Mouse (Mus musculus): ENCODE measurements at regions not wholly inside any gene's neighbourhood (a gene's known extent, or its start where the extent isn't known, plus 50 kb on each side); places are given as distances from the start of the nearest gene placed in this dataset.

- no peak overlapping the region for H3K4me2 ChIP-seq (ENCODE audit: insufficient read depth, low read depth, poor library complexity, severe bottlenecking)
- H3K36me3 ChIP-seq (replicated peaks in 1 of 2; ENCODE audit: control insufficient read depth in 1 of 2, insufficient read depth in 1 of 2, low read length in 1 of 2): no peaks in the 10 kb centered on the region
- H3K27me3 ChIP-seq (replicated peaks): no peaks in the 10 kb centered on the region
- H3K9me3 ChIP-seq (replicated peaks; ENCODE audit: low read length): no peaks in the 10 kb centered on the region
- DNase-seq (ENCODE audit: extremely low read depth): no peak
- in situ Hi-C loops (cut with MboI; ENCODE audit: low pct_ligation_motif_present, low pct_unique_long_range_greater_than_20kb, low sequenced_read_pairs): no loop called here
- H3K4me3 ChIP-seq (replicated peaks in 1 of 3; ENCODE audit: low read depth in 2 of 3, low read length in 2 of 3, poor library complexity in 1 of 3): no peak overlapping the region
- H3K27ac ChIP-seq (ENCODE audit: insufficient read depth, low read depth): no peak overlapping the region
- dilution Hi-C loops (cut with MboI; ENCODE audit: extremely low pct_ligation_motif_present, extremely low pct_unique_long_range_greater_than_20kb, low sequenced_read_pairs): no loop called here
- H3K9ac ChIP-seq (ENCODE audit: insufficient read depth, low read depth): no peak overlapping the region
- TF ChIP-seq ELF1 (IDR thresholded peaks at IDR 0.05; ENCODE audit: low read depth, low read length) (no peak), SMC3 (IDR thresholded peaks at IDR 0.05; ENCODE audit: low read depth, low read length) (no peak)
- peaks cover 0 to 4% of the 10 kb centered on the region in 2 experiments; a peak in 1 of 4 replicates for H3K4me1 ChIP-seq (ENCODE audit: control insufficient read depth in 1 of 2, insufficient read depth in 2 of 2)
- no peaks in the 10 kb centered on the region for H3K79me2 ChIP-seq (replicated peaks; ENCODE audit: control insufficient read depth, extremely low read depth, insufficient read depth, poor library complexity, severe bottlenecking)
These were observed 316.3 kb downstream of the Tbc1d1 start for GRCm38 (mm10) chr5:64472415-64472814.

GRCm38 (mm10) chr5:64474868-64475267, 318.8 kb downstream of the Tbc1d1 start:
- Histone ChIP-seq H3K4me3 (replicated peaks in 1 of 3; ENCODE audit: low read depth in 2 of 3, low read length in 2 of 3, poor library complexity in 1 of 3) (no peak overlapping the region), H3K27ac (ENCODE audit: insufficient read depth, low read depth) (no peak overlapping the region), H3K4me1 (ENCODE audit: control insufficient read depth in 1 of 2, insufficient read depth in 2 of 2) (no peaks in the 10 kb centered on the region; a peak in 1 of 4 replicates), H3K9ac (ENCODE audit: insufficient read depth, low read depth) (no peak overlapping the region), H3K9me3 (replicated peaks; ENCODE audit: low read length) (no peaks in the 10 kb centered on the region), H3K36me3 (replicated peaks in 1 of 2; ENCODE audit: control insufficient read depth in 1 of 2, insufficient read depth in 1 of 2, low read length in 1 of 2) (no peaks in the 10 kb centered on the region), H3K27me3 (replicated peaks) (no peaks in the 10 kb centered on the region), H3K4me2 (ENCODE audit: insufficient read depth, low read depth, poor library complexity, severe bottlenecking) (no peak overlapping the region), H3K79me2 (replicated peaks; ENCODE audit: control insufficient read depth, extremely low read depth, insufficient read depth, poor library complexity, severe bottlenecking) (no peaks in the 10 kb centered on the region)
- in situ Hi-C loops (cut with MboI; ENCODE audit: low pct_ligation_motif_present, low pct_unique_long_range_greater_than_20kb, low sequenced_read_pairs): no loop called here
- dilution Hi-C loops (cut with MboI; ENCODE audit: extremely low pct_ligation_motif_present, extremely low pct_unique_long_range_greater_than_20kb, low sequenced_read_pairs): no loop called here
- TF ChIP-seq ZNF384 (IDR thresholded peaks at IDR 0.05; ENCODE audit: low read depth, low read length) (no peak), RAD21 (IDR thresholded peaks at IDR 0.05; ENCODE audit: low read depth, low read length) (no peak), KAT2A (IDR thresholded peaks at IDR 0.05; ENCODE audit: insufficient replicate concordance, low read length) (no peak), UBTF (IDR thresholded peaks at IDR 0.05; ENCODE audit: low read depth, low read length) (no peak), MAFK (IDR thresholded peaks at IDR 0.05; ENCODE audit: insufficient replicate concordance, low read length) (no peak), NRF1 (IDR thresholded peaks at IDR 0.05; ENCODE audit: low read depth, low read length) (no peak), CTCF (conservative IDR thresholded peaks at IDR 0.05 in 1 of 2, IDR thresholded peaks at IDR 0.05 in 1 of 2; ENCODE audit: low read depth in 2 of 2, low read length in 2 of 2) (no peak), USF1 (IDR thresholded peaks at IDR 0.05; ENCODE audit: low read depth, low read length) (no peak), CHD2 (IDR thresholded peaks at IDR 0.05; ENCODE audit: low read length) (no peak), NELFE (IDR thresholded peaks at IDR 0.05; ENCODE audit: low read depth, low read length) (no peak), HCFC1 (IDR thresholded peaks at IDR 0.05; ENCODE audit: low read depth, low read length) (no peak), TCF12 (IDR thresholded peaks at IDR 0.05; ENCODE audit: low read depth, low read length) (no peak), GABPA (IDR thresholded peaks at IDR 0.05; ENCODE audit: insufficient replicate concordance, low read depth, low read length) (no peak), JUN (IDR thresholded peaks at IDR 0.05; ENCODE audit: insufficient read depth, low read depth, low read length) (no peak), MXI1 (IDR thresholded peaks at IDR 0.05; ENCODE audit: low read depth, low read length) (no peak), SMC3 (IDR thresholded peaks at IDR 0.05; ENCODE audit: low read depth, low read length) (no peak)
- DNase-seq (ENCODE audit: extremely low read depth): no peak

Measured in CH12.LX (cell line).